Mouse (Mus musculus): ENCODE measurements at regions not wholly inside any gene's neighbourhood (a gene's known extent, or its start where the extent isn't known, plus 50 kb on each side); places are given as distances from the start of the nearest gene placed in this dataset.

GRCm38 (mm10) chr11:111175566-111175965 lies 109.6 kb downstream of the Kcnj2 start:
- WGBS: 60% methylated on average over 3 of the region's 3 CpGs
- DNase-seq (ENCODE audit: low spot score): no peak
- Histone ChIP-seq H3K9me3 (ENCODE audit: control insufficient read depth, low read length) (no peaks in the 10 kb centered on the region), H3K4me1 (replicated peaks; ENCODE audit: control insufficient read depth, insufficient read depth) (no peaks in the 10 kb centered on the region), H3K27me3 (ENCODE audit: control insufficient read depth, insufficient read depth, low read length) (no peaks in the 10 kb centered on the region), H3K36me3 (ENCODE audit: control insufficient read depth, insufficient read depth, low read length) (no peaks in the 10 kb centered on the region), H3K4me2 (replicated peaks; ENCODE audit: low read depth) (no peak overlapping the region), H3K27ac (replicated peaks) (no peak overlapping the region), H3K4me3 (ENCODE audit: low read depth, low read length) (no peak overlapping the region), H3K9ac (ENCODE audit: low read length) (no peak overlapping the region)
- ATAC-seq (ENCODE audit: low FRiP score, low TSS enrichment): no peak
- TF ChIP-seq EP300 (optimal IDR thresholded peaks at IDR 0.05) (no peak), CTCF (IDR thresholded peaks at IDR 0.05; ENCODE audit: low read depth) (no peak)

- Histone ChIP-seq H3K4me2 (replicated peaks; ENCODE audit: low read depth) (no peak overlapping the region), H3K27ac (replicated peaks) (no peak overlapping the region), H3K9ac (ENCODE audit: low read length) (no peak overlapping the region), H3K4me1 (replicated peaks; ENCODE audit: control insufficient read depth, insufficient read depth) (no peaks in the 10 kb centered on the region), H3K9me3 (ENCODE audit: control insufficient read depth, low read length) (no peaks in the 10 kb centered on the region), H3K27me3 (ENCODE audit: control insufficient read depth, insufficient read depth, low read length) (no peaks in the 10 kb centered on the region), H3K4me3 (ENCODE audit: low read depth, low read length) (no peak overlapping the region), H3K36me3 (ENCODE audit: control insufficient read depth, insufficient read depth, low read length) (no peaks in the 10 kb centered on the region)
- 81% methylated on average over 4 of the region's 4 CpGs for WGBS
- TF ChIP-seq EP300 (optimal IDR thresholded peaks at IDR 0.05) (no peak), CTCF (IDR thresholded peaks at IDR 0.05; ENCODE audit: low read depth) (no peak)
- DNase-seq (ENCODE audit: low spot score) (no peak), ATAC-seq (ENCODE audit: low FRiP score, low TSS enrichment) (no peak)
Measured at GRCm38 (mm10) chr11:111177516-111177915, 111.6 kb downstream of the Kcnj2 start.

GRCm38 (mm10) chr11:111197422-111197821 lies 131.5 kb downstream of the Kcnj2 start:
- no peaks in the 10 kb centered on the region for H3K4me1 ChIP-seq (replicated peaks; ENCODE audit: control insufficient read depth, insufficient read depth)

DNA sequence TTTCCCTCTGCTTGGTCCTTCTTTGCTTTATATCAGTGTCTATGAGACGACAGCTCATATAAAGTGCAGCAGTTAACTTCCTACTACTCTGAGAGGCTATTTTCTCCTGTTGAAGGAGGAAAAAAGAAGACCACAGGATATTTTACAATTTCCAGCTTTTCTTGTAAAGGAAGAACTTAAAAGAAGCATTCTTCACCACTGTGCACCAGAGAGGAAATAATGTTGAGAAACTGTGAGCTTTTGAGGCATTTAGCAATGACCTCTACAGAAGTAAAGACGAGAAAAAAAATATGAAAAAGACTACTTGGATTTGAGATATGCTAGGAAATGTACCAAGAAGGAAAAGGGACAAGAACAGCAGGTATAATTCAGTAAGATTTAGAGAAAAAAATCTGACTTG lies 134.5 kb downstream of the Kcnj2 start:
- no peaks in the 10 kb centered on the region for H3K36me3 ChIP-seq (ENCODE audit: control insufficient read depth, insufficient read depth, low read length)
- DNase-seq (ENCODE audit: low spot score): no peak
- no peak overlapping the region for H3K4me2 ChIP-seq (replicated peaks; ENCODE audit: low read depth)
- H3K4me1 ChIP-seq (replicated peaks; ENCODE audit: control insufficient read depth, insufficient read depth): no peaks in the 10 kb centered on the region
- 44% methylated on average over 2 of the region's 2 CpGs for WGBS
- TF ChIP-seq CTCF (IDR thresholded peaks at IDR 0.05; ENCODE audit: low read depth) (no peak), EP300 (optimal IDR thresholded peaks at IDR 0.05) (no peak)
- no peaks in the 10 kb centered on the region for H3K9me3 ChIP-seq (ENCODE audit: control insufficient read depth, low read length)
- H3K27ac ChIP-seq (replicated peaks): no peak overlapping the region
- H3K27me3 ChIP-seq (ENCODE audit: control insufficient read depth, insufficient read depth, low read length): no peaks in the 10 kb centered on the region
- ATAC-seq (ENCODE audit: low FRiP score, low TSS enrichment): no peak
- H3K9ac ChIP-seq (ENCODE audit: low read length): no peak overlapping the region
- H3K4me3 ChIP-seq (ENCODE audit: low read depth, low read length): no peak overlapping the region

More at GRCm38 (mm10) chr11:111197422-111197821, 131.5 kb downstream of the Kcnj2 start:
- H3K4me2 ChIP-seq (replicated peaks; ENCODE audit: low read depth): no peak overlapping the region
- WGBS: 66% methylated on average over 4 of the region's 4 CpGs
- no peaks in the 10 kb centered on the region for H3K27me3 ChIP-seq (ENCODE audit: control insufficient read depth, insufficient read depth, low read length)
- H3K27ac ChIP-seq (replicated peaks): no peak overlapping the region
- no peak overlapping the region for H3K4me3 ChIP-seq (ENCODE audit: low read depth, low read length)
- TF ChIP-seq CTCF (IDR thresholded peaks at IDR 0.05; ENCODE audit: low read depth) (no peak), EP300 (optimal IDR thresholded peaks at IDR 0.05) (no peak)
- H3K9ac ChIP-seq (ENCODE audit: low read length): no peak overlapping the region
- ATAC-seq (ENCODE audit: low FRiP score, low TSS enrichment) (no peak), DNase-seq (ENCODE audit: low spot score) (no peak)
- no peaks in the 10 kb centered on the region for H3K36me3 ChIP-seq (ENCODE audit: control insufficient read depth, insufficient read depth, low read length)
- H3K9me3 ChIP-seq (ENCODE audit: control insufficient read depth, low read length): no peaks in the 10 kb centered on the region

DNA sequence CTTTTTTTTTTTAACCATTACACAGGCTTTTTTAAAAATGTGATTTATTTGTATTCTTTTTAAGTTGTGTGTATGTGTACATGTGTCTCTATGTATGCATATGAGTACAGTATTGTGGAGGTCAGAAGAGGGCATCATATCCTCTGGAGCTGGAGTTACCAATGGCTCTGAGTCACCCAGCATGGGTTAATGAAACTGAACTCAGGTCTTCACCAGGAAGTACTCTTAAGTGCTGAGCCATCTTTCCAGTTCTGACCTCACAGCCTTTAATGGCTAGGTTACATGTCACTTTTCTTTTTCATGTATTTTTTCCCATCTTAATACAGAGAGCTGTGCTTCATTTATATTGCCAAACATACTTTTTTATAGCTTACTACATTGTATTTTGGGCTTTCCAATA lies 136.8 kb downstream of the Kcnj2 start:
- H3K9ac ChIP-seq (ENCODE audit: low read length): no peak overlapping the region
- no peaks in the 10 kb centered on the region for H3K4me1 ChIP-seq (replicated peaks; ENCODE audit: control insufficient read depth, insufficient read depth)
- ATAC-seq (ENCODE audit: low FRiP score, low TSS enrichment) (no peak), DNase-seq (ENCODE audit: low spot score) (no peak)
- TF ChIP-seq EP300 (optimal IDR thresholded peaks at IDR 0.05) (no peak), CTCF (IDR thresholded peaks at IDR 0.05; ENCODE audit: low read depth) (no peak)
- no peaks in the 10 kb centered on the region for H3K36me3 ChIP-seq (ENCODE audit: control insufficient read depth, insufficient read depth, low read length)
- H3K4me3 ChIP-seq (ENCODE audit: low read depth, low read length): no peak overlapping the region
- no peaks in the 10 kb centered on the region for H3K27me3 ChIP-seq (ENCODE audit: control insufficient read depth, insufficient read depth, low read length)
- H3K27ac ChIP-seq (replicated peaks): no peak overlapping the region
- no peaks in the 10 kb centered on the region for H3K9me3 ChIP-seq (ENCODE audit: control insufficient read depth, low read length)
- H3K4me2 ChIP-seq (replicated peaks; ENCODE audit: low read depth): no peak overlapping the region

DNA sequence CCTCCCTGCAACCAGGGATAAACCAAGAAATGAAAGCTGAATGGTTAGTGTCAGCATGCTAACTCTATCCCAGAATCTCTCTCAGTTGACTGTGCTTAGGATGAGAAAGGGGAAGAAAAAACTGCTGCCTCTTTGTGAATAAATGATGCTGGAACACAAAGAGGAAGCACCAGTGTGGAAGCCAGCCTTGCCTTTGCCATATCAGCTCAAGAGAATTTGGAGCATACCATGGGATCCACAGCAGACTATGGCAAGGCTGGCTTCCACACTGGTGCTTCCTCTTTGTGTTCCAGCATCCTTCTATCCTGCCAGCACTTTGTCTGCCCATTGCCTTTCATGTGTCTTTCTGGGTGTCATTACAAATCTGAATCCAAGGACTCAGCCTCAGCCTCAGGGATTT lies 144.6 kb downstream of the Kcnj2 start:
- Histone ChIP-seq H3K4me3 (ENCODE audit: low read depth, low read length) (no peak overlapping the region), H3K27ac (replicated peaks) (no peak overlapping the region), H3K27me3 (ENCODE audit: control insufficient read depth, insufficient read depth, low read length) (no peaks in the 10 kb centered on the region), H3K4me1 (replicated peaks; ENCODE audit: control insufficient read depth, insufficient read depth) (no peaks in the 10 kb centered on the region), H3K9me3 (ENCODE audit: control insufficient read depth, low read length) (no peaks in the 10 kb centered on the region), H3K4me2 (replicated peaks; ENCODE audit: low read depth) (no peak overlapping the region), H3K36me3 (ENCODE audit: control insufficient read depth, insufficient read depth, low read length) (no peaks in the 10 kb centered on the region), H3K9ac (ENCODE audit: low read length) (no peak overlapping the region)
- no peak for ATAC-seq (ENCODE audit: low FRiP score, low TSS enrichment)
- TF ChIP-seq EP300 (optimal IDR thresholded peaks at IDR 0.05): no peak
- no peak for TF ChIP-seq CTCF (IDR thresholded peaks at IDR 0.05; ENCODE audit: low read depth)
- no peak for DNase-seq (ENCODE audit: low spot score)
